Mouse (Mus musculus) hindbrain, postnatal 0 days (tissue): ENCODE measurements around the gene Ptpn14. TPM values are rescaled to one million over a fixed set of nuclear protein-coding genes. Genes with fewer than 3 reads are reported as not detected.

Experiments used
- ATAC-seq: fragments of 200-750 bp; cut with Nextera tagmentation; 2 replicates; pipeline ENCODE4 v1.8.0; 2017; ENCODE audit warnings: mild to moderate bottlenecking, moderate TSS enrichment, moderate library complexity
- DNase-seq: peaks from one replicate; pipeline ENCODE4 v3.0.0-alpha.2; 2015; ENCODE audit warnings: low spot score
- H3K27ac ChIP-seq: fragments of 300-500 bp; sonication (generic); 2 replicates; pipeline ENCODE4 v1.5.1; 2014; ENCODE audit warnings: mild to moderate bottlenecking
- H3K27me3 ChIP-seq: fragments of 300-500 bp; sonication (generic); 2 replicates; pipeline ENCODE4 v1.6.1; 2014; ENCODE audit warnings: low read length, mixed read lengths; ENCODE audit not compliant: insufficient read depth
- H3K36me3 ChIP-seq: fragments of 300-500 bp; sonication (generic); 2 replicates; pipeline ENCODE4 v1.6.1; 2014; ENCODE audit warnings: low read length, mixed read lengths; ENCODE audit not compliant: insufficient read depth
- H3K4me1 ChIP-seq: fragments of 300-500 bp; sonication (generic); 2 replicates; pipeline ENCODE4 v1.6.1; 2014; ENCODE audit warnings: antibody characterized with exemption, low read length, mixed read lengths; ENCODE audit not compliant: insufficient read depth
- H3K4me2 ChIP-seq: fragments of 300-500 bp; sonication (generic); 2 replicates; pipeline ENCODE4 v1.6.1; 2014; ENCODE audit warnings: low read depth, mild to moderate bottlenecking, low read length, moderate library complexity, mixed read lengths
- H3K4me3 ChIP-seq: fragments of 300-500 bp; sonication (generic); 2 replicates; pipeline ENCODE4 v1.5.1; 2014; ENCODE audit warnings: low read length
- H3K9ac ChIP-seq: fragments of 300-500 bp; sonication (generic); replicated peaks from 2 replicates; pipeline ENCODE4 v1.6.1; 2014; ENCODE audit warnings: mild to moderate bottlenecking, low read length, moderate library complexity, mixed read lengths
- H3K9me3 ChIP-seq: fragments of 300-500 bp; sonication (generic); 2 replicates; pipeline ENCODE4 v1.6.1; 2016; ENCODE audit warnings: low read length, mixed read lengths
- CTCF ChIP-seq: IDR thresholded peaks from 2 replicates; pipeline ENCODE4 v1.5.1; 2016; ENCODE audit warnings: antibody characterized with exemption, control low read depth, low read depth
- WGBS: fragments of 180-500 bp; shearing (Covaris S2); extraction: QIAGEN DNeasy Blood & Tissue Kit; methylation state at CpG from one replicate; pipeline ENCODE4 v1.1.7; 2014; 5-methylcytosine and 5-hydroxymethylcytosine counted together
- polyA plus RNA-seq: library from polyadenylated mRNA; unstranded; fragments of >200 nt; fragmentation: Nextera tagmentation; extraction: Ambion mirVana; gene quantifications from 2 replicates; pipeline ENCODE4 v1.2.1, GENCODE M21; 2015
- total RNA-seq: library from RNA; depleted of rRNA; stranded (reverse); fragments of >200 nt; gene quantifications from 2 replicates; pipeline ENCODE4 v1.2.3, GENCODE M21; 2014

Gene Ptpn14
- total and polyA plus RNA-seq, 2 experiments from 2014 or later = 1.4 to 8.2 TPM

GRCm38 (mm10) chr1:189786707-189787485 is 58.8 kb downstream of the Ptpn14 start:
- 44% methylated on average over 26 of the region's 26 CpGs for WGBS
- Histone ChIP-seq H3K27ac (no peak overlapping the region), H3K4me1 (peaks cover 4% of the 10 kb centered on the region; the same call in 1 of the 2 replicates), H3K9me3 (no peaks in the 10 kb centered on the region), H3K36me3 (no peaks in the 10 kb centered on the region), H3K9ac (no peak overlapping the region), H3K27me3 (no peaks in the 10 kb centered on the region), H3K4me2 (no peak overlapping the region), H3K4me3 (no peak overlapping the region)
- ATAC-seq (no peak), DNase-seq (no peak)
- no peak for TF ChIP-seq CTCF

GRCm38 (mm10) chr1:189789545-189789944 is 61.5 kb downstream of the Ptpn14 start:
- Histone ChIP-seq H3K27me3 (no peaks in the 10 kb centered on the region), H3K9me3 (no peaks in the 10 kb centered on the region), H3K36me3 (no peaks in the 10 kb centered on the region), H3K4me2 (no peak overlapping the region), H3K4me1 (peaks cover 10% of the 10 kb centered on the region; the same call in 1 of the 2 replicates), H3K9ac (no peak overlapping the region), H3K27ac (no peak overlapping the region), H3K4me3 (no peak overlapping the region)
- ATAC-seq (no peak), DNase-seq (no peak)
- no peak for TF ChIP-seq CTCF
- WGBS = 56% methylated on average over 6 of the region's 6 CpGs

- DNase-seq = no peak
- H3K36me3 ChIP-seq = no peaks in the 10 kb centered on the region
- no peak overlapping the region for H3K4me2 ChIP-seq
- H3K27me3 ChIP-seq = no peaks in the 10 kb centered on the region
- WGBS = 75% methylated on average over 7 of the region's 7 CpGs
- H3K4me3 ChIP-seq = no peak overlapping the region
- H3K4me1 ChIP-seq = peaks cover 10% of the 10 kb centered on the region; the same call in 1 of the 2 replicates
- no peak for TF ChIP-seq CTCF
- ATAC-seq = no peak
- no peak overlapping the region for H3K9ac ChIP-seq
- H3K9me3 ChIP-seq = no peaks in the 10 kb centered on the region
- no peak overlapping the region for H3K27ac ChIP-seq
Measured at GRCm38 (mm10) chr1:189790666-189791065, 62.6 kb downstream of the Ptpn14 start.

GRCm38 (mm10) chr1:189791534-189792217 is 63.6 kb downstream of the Ptpn14 start:
- no peaks in the 10 kb centered on the region for H3K27me3 ChIP-seq
- no peak overlapping the region for H3K9ac ChIP-seq
- DNase-seq (peak; percentile 36), ATAC-seq (peak; percentile 55)
- H3K9me3 ChIP-seq = no peaks in the 10 kb centered on the region
- no peak overlapping the region for H3K4me3 ChIP-seq
- no peaks in the 10 kb centered on the region for H3K36me3 ChIP-seq
- no peak for TF ChIP-seq CTCF
- no peak overlapping the region for H3K4me2 ChIP-seq
- no peak overlapping the region for H3K27ac ChIP-seq
- H3K4me1 ChIP-seq = peaks cover 10% of the 10 kb centered on the region; the same call in 1 of the 2 replicates
- 50% methylated on average over 10 of the region's 10 CpGs for WGBS

- no peak for ATAC-seq
- 81% methylated on average over 14 of the region's 14 CpGs for WGBS
Measured at GRCm38 (mm10) chr1:189792560-189793195, 64.6 kb downstream of the Ptpn14 start.

GRCm38 (mm10) chr1:189798949-189799348 is 70.9 kb downstream of the Ptpn14 start:
- H3K4me3 ChIP-seq = no peak overlapping the region
- H3K27me3 ChIP-seq = no peaks in the 10 kb centered on the region
- DNase-seq (no peak), ATAC-seq (no peak)
- WGBS = 84% methylated on average over 15 of the region's 15 CpGs
- H3K9me3 ChIP-seq = no peaks in the 10 kb centered on the region
- H3K27ac ChIP-seq = no peak overlapping the region
- H3K4me2 ChIP-seq = no peak overlapping the region
- no peak overlapping the region for H3K9ac ChIP-seq
- H3K4me1 ChIP-seq = peaks cover 8% of the 10 kb centered on the region
- TF ChIP-seq CTCF = no peak
- H3K36me3 ChIP-seq = no peaks in the 10 kb centered on the region

More at GRCm38 (mm10) chr1:189792560-189793195, 64.6 kb downstream of the Ptpn14 start:
- no peak for TF ChIP-seq CTCF
- Histone ChIP-seq H3K27ac (no peak overlapping the region), H3K4me1 (peaks cover 10% of the 10 kb centered on the region; the same call in 1 of the 2 replicates), H3K9me3 (no peaks in the 10 kb centered on the region), H3K4me3 (no peak overlapping the region), H3K9ac (no peak overlapping the region), H3K27me3 (no peaks in the 10 kb centered on the region), H3K4me2 (no peak overlapping the region), H3K36me3 (no peaks in the 10 kb centered on the region)
- DNase-seq = no peak
